Mouse (Mus musculus): ENCODE results near the gene Nifk. TPM values are rescaled to one million over a fixed set of nuclear protein-coding genes. Genes with fewer than 3 reads are reported as not detected.

The Nifk gene
- polyA plus RNA-seq, 1 experiment, result 8.8 TPM

GRCm38 (mm10) chr1:118334749-118335713 lies 13.4 kb downstream of the Nifk start:
- Histone ChIP-seq H3K4me1 (peaks cover 5% of the 10 kb centered on the region; the same call in 1 of the 2 replicates), H3K36me3 (replicated peaks; ENCODE audit: low read length) (peaks cover 58% of the 10 kb centered on the region), H3K9me3 (no peaks in the 10 kb centered on the region), H3K4me3 (replicated peaks) (peak overlapping the region; percentile 57), H3K27me3 (replicated peaks) (no peaks in the 10 kb centered on the region)
- TF ChIP-seq GATA1 (IDR thresholded peaks at IDR 0.05; ENCODE audit: borderline replicate concordance, low read length), result no peak
- no peak for TF ChIP-seq FLI1 (IDR thresholded peaks at IDR 0.05; ENCODE audit: low read length)

- Histone ChIP-seq H3K27me3 (replicated peaks) (no peaks in the 10 kb centered on the region), H3K36me3 (replicated peaks; ENCODE audit: low read length) (peaks cover 50% of the 10 kb centered on the region), H3K4me3 (replicated peaks) (no peak overlapping the region), H3K9me3 (no peaks in the 10 kb centered on the region), H3K4me1 (peaks cover 5% of the 10 kb centered on the region; the same call in 1 of the 2 replicates)
- TF ChIP-seq FLI1 (IDR thresholded peaks at IDR 0.05; ENCODE audit: low read length) (no peak), GATA1 (IDR thresholded peaks at IDR 0.05; ENCODE audit: borderline replicate concordance, low read length) (no peak)
These were observed 14.2 kb downstream of the Nifk start for GRCm38 (mm10) chr1:118335847-118336246.

GRCm38 (mm10) chr1:118337921-118338320 lies 16.3 kb downstream of the Nifk start:
- Histone ChIP-seq H3K4me1 (peaks cover 5% of the 10 kb centered on the region; the same call in 1 of the 2 replicates), H3K27me3 (replicated peaks) (peaks cover 2% of the 10 kb centered on the region), H3K4me3 (replicated peaks) (no peak overlapping the region), H3K36me3 (replicated peaks; ENCODE audit: low read length) (peaks cover 29% of the 10 kb centered on the region), H3K9me3 (no peaks in the 10 kb centered on the region)
- no peak for TF ChIP-seq GATA1 (IDR thresholded peaks at IDR 0.05; ENCODE audit: borderline replicate concordance, low read length)
- TF ChIP-seq FLI1 (IDR thresholded peaks at IDR 0.05; ENCODE audit: low read length), result no peak

- peaks cover 4% of the 10 kb centered on the region for H3K27me3 ChIP-seq (replicated peaks)
- H3K4me3 ChIP-seq (replicated peaks), result no peak overlapping the region
- no peaks in the 10 kb centered on the region for H3K4me1 ChIP-seq
- TF ChIP-seq GATA1 (IDR thresholded peaks at IDR 0.05; ENCODE audit: borderline replicate concordance, low read length) (no peak), FLI1 (IDR thresholded peaks at IDR 0.05; ENCODE audit: low read length) (no peak)
- H3K9me3 ChIP-seq, result peaks cover 12% of the 10 kb centered on the region
- no peaks in the 10 kb centered on the region for H3K36me3 ChIP-seq (replicated peaks; ENCODE audit: low read length)
These were observed 22.2 kb downstream of the Nifk start for GRCm38 (mm10) chr1:118343649-118344435.

GRCm38 (mm10) chr1:118349922-118350321 lies 28.3 kb downstream of the Nifk start:
- H3K9me3 ChIP-seq, result peaks cover 16% of the 10 kb centered on the region
- no peaks in the 10 kb centered on the region for H3K4me1 ChIP-seq
- no peak overlapping the region for H3K4me3 ChIP-seq (replicated peaks)
- no peaks in the 10 kb centered on the region for H3K36me3 ChIP-seq (replicated peaks; ENCODE audit: low read length)
- H3K27me3 ChIP-seq (replicated peaks), result peaks cover 2% of the 10 kb centered on the region
- TF ChIP-seq GATA1 (IDR thresholded peaks at IDR 0.05; ENCODE audit: borderline replicate concordance, low read length), result no peak
- no peak for TF ChIP-seq FLI1 (IDR thresholded peaks at IDR 0.05; ENCODE audit: low read length)

GRCm38 (mm10) chr1:118359071-118359761 lies 37.6 kb downstream of the Nifk start:
- peaks cover 5% of the 10 kb centered on the region for H3K4me1 ChIP-seq
- H3K27me3 ChIP-seq (replicated peaks), result no peaks in the 10 kb centered on the region
- no peak overlapping the region for H3K4me3 ChIP-seq (replicated peaks)
- H3K9me3 ChIP-seq, result no peaks in the 10 kb centered on the region
- TF ChIP-seq GATA1 (IDR thresholded peaks at IDR 0.05; ENCODE audit: borderline replicate concordance, low read length), result no peak
- TF ChIP-seq FLI1 (IDR thresholded peaks at IDR 0.05; ENCODE audit: low read length), result no peak
- no peaks in the 10 kb centered on the region for H3K36me3 ChIP-seq (replicated peaks; ENCODE audit: low read length)

- Histone ChIP-seq H3K4me1 (peaks cover 26% of the 10 kb centered on the region), H3K4me3 (replicated peaks) (no peak overlapping the region), H3K9me3 (no peaks in the 10 kb centered on the region), H3K36me3 (replicated peaks; ENCODE audit: low read length) (no peaks in the 10 kb centered on the region), H3K27me3 (replicated peaks) (no peaks in the 10 kb centered on the region)
- TF ChIP-seq FLI1 (IDR thresholded peaks at IDR 0.05; ENCODE audit: low read length) (no peak), GATA1 (IDR thresholded peaks at IDR 0.05; ENCODE audit: borderline replicate concordance, low read length) (no peak)
These were observed 46.3 kb downstream of the Nifk start for GRCm38 (mm10) chr1:118367970-118368369.

- Histone ChIP-seq H3K9me3 (no peaks in the 10 kb centered on the region), H3K4me3 (replicated peaks) (no peak overlapping the region), H3K4me1 (peaks cover 26% of the 10 kb centered on the region), H3K27me3 (replicated peaks) (no peaks in the 10 kb centered on the region), H3K36me3 (replicated peaks; ENCODE audit: low read length) (no peaks in the 10 kb centered on the region)
- TF ChIP-seq GATA1 (IDR thresholded peaks at IDR 0.05; ENCODE audit: borderline replicate concordance, low read length), result no peak
- no peak for TF ChIP-seq FLI1 (IDR thresholded peaks at IDR 0.05; ENCODE audit: low read length)
These were observed 47.3 kb downstream of the Nifk start for GRCm38 (mm10) chr1:118368721-118369461.

GRCm38 (mm10) chr1:118377784-118378183 lies 56.1 kb downstream of the Nifk start:
- no peaks in the 10 kb centered on the region for H3K4me1 ChIP-seq
- TF ChIP-seq GATA1 (IDR thresholded peaks at IDR 0.05; ENCODE audit: borderline replicate concordance, low read length) (no peak), FLI1 (IDR thresholded peaks at IDR 0.05; ENCODE audit: low read length) (no peak)
- H3K4me3 ChIP-seq (replicated peaks), result no peak overlapping the region
- H3K9me3 ChIP-seq, result peaks cover 17% of the 10 kb centered on the region
- H3K36me3 ChIP-seq (replicated peaks; ENCODE audit: low read length), result peaks cover under 1% of the 10 kb centered on the region
- H3K27me3 ChIP-seq (replicated peaks), result no peaks in the 10 kb centered on the region
